Mouse (Mus musculus): ENCODE measurements around the gene Olfr427. TPM values are rescaled to one million over a fixed set of nuclear protein-coding genes. Genes with fewer than 3 reads are reported as not detected.
"Not testable (repeated sequence)": the region's sequence is repeated elsewhere in the genome, so short reads cannot be mapped to it uniquely, and the experiment has no call there.

The Olfr427 gene
- polyA plus RNA-seq (2016; fragmentation: Nextera tagmentation; extraction: Ambion mirVana), result not detected in 2 replicates

- 85% methylated on average over 1 of the region's 1 CpGs for WGBS
- Histone ChIP-seq H3K4me2 (replicated peaks) (no peak within 1 kb of the TSS), H3K9me3 (no peaks in the 10 kb centered on the region), H3K4me3 (no peak within 1 kb of the TSS), H3K27me3 (no peaks in the 10 kb centered on the region), H3K36me3 (no peaks in the 10 kb centered on the region), H3K4me1 (no peaks in the 10 kb centered on the region), H3K27ac (no peak within 1 kb of the TSS), H3K9ac (no peak within 1 kb of the TSS)
- no peak for ATAC-seq (ENCODE audit: insufficient number of reproducible peaks, insufficient read depth, low FRiP score, low TSS enrichment)
Observed at GRCm38 (mm10) chr1:174096591-174096990, at the start of gene Olfr427. Gene Olfr427 (plus strand): TSS chr1:174096891.

GRCm38 (mm10) chr1:174048227-174048626 is 48.5 kb upstream of the Olfr427 start:
- not testable (repeated sequence) for H3K9ac ChIP-seq; H3K36me3 ChIP-seq; H3K4me1 ChIP-seq; H3K4me2 ChIP-seq (replicated peaks); ATAC-seq (ENCODE audit: insufficient number of reproducible peaks, insufficient read depth, low FRiP score, low TSS enrichment); H3K27ac ChIP-seq; H3K9me3 ChIP-seq; H3K4me3 ChIP-seq; H3K27me3 ChIP-seq
- 85% methylated on average over 6 of the region's 6 CpGs for WGBS

- ATAC-seq (ENCODE audit: insufficient number of reproducible peaks, insufficient read depth, low FRiP score, low TSS enrichment), result no peak
- no peak within 1 kb of the TSS for H3K27ac ChIP-seq
- no peaks in the 10 kb centered on the region for H3K4me1 ChIP-seq
- no peaks in the 10 kb centered on the region for H3K27me3 ChIP-seq
- H3K9me3 ChIP-seq, result no peaks in the 10 kb centered on the region
- H3K4me3 ChIP-seq, result no peak within 1 kb of the TSS
- 73% methylated on average over 2 of the region's 2 CpGs for WGBS
- no peaks in the 10 kb centered on the region for H3K36me3 ChIP-seq
- H3K4me2 ChIP-seq (replicated peaks), result no peak within 1 kb of the TSS
- no peak within 1 kb of the TSS for H3K9ac ChIP-seq
Observed at GRCm38 (mm10) chr1:174048893-174049292, 47.8 kb upstream of the Olfr427 start, which contains the start of gene Olfr432. Gene Olfr432 (plus strand): TSS chr1:174049205.

- H3K4me3 ChIP-seq; ATAC-seq (ENCODE audit: insufficient number of reproducible peaks, insufficient read depth, low FRiP score, low TSS enrichment): not testable (repeated sequence)
- WGBS, result 64% methylated on average over 4 of the region's 4 CpGs
Observed at GRCm38 (mm10) chr1:174049357-174049756, 47.3 kb upstream of the Olfr427 start.

GRCm38 (mm10) chr1:174050532-174050931 is 46.2 kb upstream of the Olfr427 start:
- Histone ChIP-seq H3K4me2 (replicated peaks) (no peak overlapping the region), H3K4me1 (no peaks in the 10 kb centered on the region), H3K9ac (no peak overlapping the region), H3K27me3 (no peaks in the 10 kb centered on the region), H3K36me3 (no peaks in the 10 kb centered on the region), H3K4me3 (no peak overlapping the region), H3K27ac (no peak overlapping the region), H3K9me3 (no peaks in the 10 kb centered on the region)
- WGBS, result 91% methylated on average over 4 of the region's 4 CpGs
- ATAC-seq (ENCODE audit: insufficient number of reproducible peaks, insufficient read depth, low FRiP score, low TSS enrichment), result no peak

More at GRCm38 (mm10) chr1:174049357-174049756, 47.3 kb upstream of the Olfr427 start:
- H3K4me2 ChIP-seq (replicated peaks); H3K27ac ChIP-seq; H3K9ac ChIP-seq; H3K4me1 ChIP-seq; H3K27me3 ChIP-seq; H3K9me3 ChIP-seq; H3K36me3 ChIP-seq: not testable (repeated sequence)

- no peak overlapping the region for H3K9ac ChIP-seq
- no peaks in the 10 kb centered on the region for H3K27me3 ChIP-seq
- H3K4me3 ChIP-seq, result no peak overlapping the region
- no peak overlapping the region for H3K4me2 ChIP-seq (replicated peaks)
- no peaks in the 10 kb centered on the region for H3K36me3 ChIP-seq
- WGBS, result 78% methylated on average over 4 of the region's 4 CpGs
- H3K4me1 ChIP-seq, result no peaks in the 10 kb centered on the region
- ATAC-seq (ENCODE audit: insufficient number of reproducible peaks, insufficient read depth, low FRiP score, low TSS enrichment), result no peak
- H3K27ac ChIP-seq, result no peak overlapping the region
- no peaks in the 10 kb centered on the region for H3K9me3 ChIP-seq
Observed at GRCm38 (mm10) chr1:174051515-174051914, 45.2 kb upstream of the Olfr427 start.

DNA sequence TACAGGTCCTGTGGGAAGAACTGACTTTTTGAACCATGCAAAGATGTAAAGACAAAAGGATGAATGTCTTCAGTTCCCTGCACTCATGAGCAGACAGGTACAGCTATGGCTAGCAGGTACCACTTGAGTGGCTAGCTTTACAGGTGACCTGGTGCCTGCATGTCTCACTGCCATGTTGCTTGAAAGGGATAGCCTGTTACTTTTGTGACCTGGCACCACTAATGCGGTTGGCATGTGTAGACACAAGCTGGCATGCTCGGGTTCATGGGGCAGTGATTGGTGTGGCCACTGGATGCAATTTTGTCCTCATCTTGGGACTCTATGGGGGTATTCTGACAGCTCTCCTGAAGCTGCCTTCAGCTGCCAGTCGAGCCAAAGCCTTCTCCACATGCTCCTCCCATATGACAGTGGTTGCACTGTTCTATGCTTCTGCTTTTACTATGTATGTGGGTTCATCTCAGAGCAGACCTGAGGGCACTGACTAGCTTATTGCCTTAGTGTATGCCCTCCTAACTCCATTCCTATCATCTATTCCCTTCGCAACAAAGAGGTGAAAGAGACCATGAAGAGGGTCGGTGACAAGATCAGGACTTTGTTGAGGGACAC is 44.7 kb upstream of the Olfr427 start:
- H3K36me3 ChIP-seq, result no peaks in the 10 kb centered on the region
- WGBS, result 79% methylated on average over 5 of the region's 5 CpGs
- H3K4me3 ChIP-seq, result no peak overlapping the region
- H3K9ac ChIP-seq, result no peak overlapping the region
- no peak overlapping the region for H3K27ac ChIP-seq
- no peak overlapping the region for H3K4me2 ChIP-seq (replicated peaks)
- ATAC-seq (ENCODE audit: insufficient number of reproducible peaks, insufficient read depth, low FRiP score, low TSS enrichment), result no peak
- no peaks in the 10 kb centered on the region for H3K4me1 ChIP-seq
- H3K27me3 ChIP-seq, result no peaks in the 10 kb centered on the region
- no peaks in the 10 kb centered on the region for H3K9me3 ChIP-seq

DNA sequence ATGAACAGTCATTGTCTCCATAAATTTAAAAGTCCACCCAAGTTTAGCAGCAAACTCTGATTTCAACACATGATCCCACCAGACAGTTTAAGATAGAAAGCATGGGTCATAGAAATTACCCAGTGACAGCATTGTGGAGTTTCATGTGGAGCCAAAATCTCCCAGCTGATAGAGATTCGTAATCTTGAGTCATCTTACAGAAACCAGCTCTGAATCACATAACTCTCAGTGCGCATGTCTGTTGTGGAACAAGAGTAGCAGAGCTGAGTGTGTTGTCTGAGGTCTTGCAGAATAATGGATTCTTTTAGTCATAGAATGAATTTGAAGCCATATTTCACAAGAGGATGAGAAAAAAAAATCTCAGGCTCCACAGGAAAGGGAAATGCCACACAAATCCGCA is 43.7 kb upstream of the Olfr427 start:
- H3K4me1 ChIP-seq, result no peaks in the 10 kb centered on the region
- no peaks in the 10 kb centered on the region for H3K27me3 ChIP-seq
- no peak overlapping the region for H3K4me3 ChIP-seq
- 81% methylated on average over 3 of the region's 3 CpGs for WGBS
- H3K9me3 ChIP-seq, result no peaks in the 10 kb centered on the region
- ATAC-seq (ENCODE audit: insufficient number of reproducible peaks, insufficient read depth, low FRiP score, low TSS enrichment), result no peak
- H3K36me3 ChIP-seq, result no peaks in the 10 kb centered on the region
- no peak overlapping the region for H3K9ac ChIP-seq
- no peak overlapping the region for H3K4me2 ChIP-seq (replicated peaks)
- H3K27ac ChIP-seq, result no peak overlapping the region

- no peaks in the 10 kb centered on the region for H3K36me3 ChIP-seq
- 75% methylated on average over 2 of the region's 2 CpGs for WGBS
- no peaks in the 10 kb centered on the region for H3K9me3 ChIP-seq
- H3K27ac ChIP-seq, result no peak overlapping the region
- H3K4me1 ChIP-seq, result no peaks in the 10 kb centered on the region
- no peak overlapping the region for H3K4me3 ChIP-seq
- H3K9ac ChIP-seq, result no peak overlapping the region
- no peak for ATAC-seq (ENCODE audit: insufficient number of reproducible peaks, insufficient read depth, low FRiP score, low TSS enrichment)
- no peaks in the 10 kb centered on the region for H3K27me3 ChIP-seq
- no peak overlapping the region for H3K4me2 ChIP-seq (replicated peaks)
Observed at GRCm38 (mm10) chr1:174055248-174055647, 41.4 kb upstream of the Olfr427 start.

DNA sequence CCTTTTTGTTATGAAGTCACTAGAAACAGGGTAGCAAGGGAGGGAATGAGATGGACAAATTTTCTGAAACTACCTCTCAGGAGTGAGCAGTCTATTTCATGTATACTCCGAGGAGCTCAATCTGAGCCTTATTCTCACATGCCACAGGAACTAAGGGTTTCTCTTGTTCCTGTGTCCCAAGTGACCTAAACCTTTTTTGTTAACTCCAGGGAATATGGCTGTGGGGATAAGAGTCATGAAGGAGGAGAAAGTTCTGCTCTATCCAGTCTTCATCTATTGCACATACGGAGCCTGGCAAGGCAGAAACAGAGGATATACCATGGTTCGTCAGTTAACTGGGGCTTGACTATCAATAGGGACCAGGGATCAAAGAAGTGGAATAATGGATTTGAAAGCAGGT is 30.4 kb upstream of the Olfr427 start, which contains the start of gene Olfr430:
Olfr430 (plus strand) TSS at position 301 of the 400 bp plus-strand sequence.
- no peak for ATAC-seq (ENCODE audit: insufficient number of reproducible peaks, insufficient read depth, low FRiP score, low TSS enrichment)
- WGBS, result 82% methylated on average over 3 of the region's 3 CpGs

DNA sequence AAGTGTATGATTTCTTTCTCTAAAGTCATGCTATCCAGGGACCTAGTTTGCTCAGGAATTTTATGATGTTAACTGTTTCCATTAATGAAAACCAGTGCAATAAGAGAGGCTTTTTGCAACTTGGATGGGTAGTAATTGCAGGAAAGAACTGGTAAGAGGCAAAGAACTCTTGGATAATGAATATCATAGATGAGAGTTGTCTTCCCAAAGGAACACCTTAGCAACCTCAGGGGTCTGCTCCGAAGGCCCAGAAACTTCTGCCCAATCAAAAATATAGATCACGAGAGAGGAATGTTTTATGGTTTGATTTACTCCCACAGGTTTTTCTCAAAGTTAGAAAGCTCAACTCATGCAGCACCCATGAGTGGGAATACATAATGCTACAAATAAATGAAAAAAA is 12.7 kb upstream of the Olfr427 start, which contains the start of gene Olfr429:
Olfr429 (plus strand) TSS at position 301 of the 400 bp plus-strand sequence.
- H3K9ac ChIP-seq, result no peak within 1 kb of the TSS
- no peaks in the 10 kb centered on the region for H3K27me3 ChIP-seq

More for the DNA sequence above, 30.4 kb upstream of the Olfr427 start, which contains the start of gene Olfr430:
- Histone ChIP-seq H3K9ac (no peak within 1 kb of the TSS), H3K4me2 (replicated peaks) (no peak within 1 kb of the TSS), H3K27ac (no peak within 1 kb of the TSS), H3K36me3 (no peaks in the 10 kb centered on the region), H3K4me3 (no peak within 1 kb of the TSS), H3K27me3 (no peaks in the 10 kb centered on the region), H3K9me3 (no peaks in the 10 kb centered on the region), H3K4me1 (no peaks in the 10 kb centered on the region)

GRCm38 (mm10) chr1:174103735-174104134 is 7.0 kb downstream of the Olfr427 start:
- H3K27me3 ChIP-seq, result no peaks in the 10 kb centered on the region
- H3K4me1 ChIP-seq, result no peaks in the 10 kb centered on the region
- H3K4me3 ChIP-seq, result no peak overlapping the region
- no peak overlapping the region for H3K9ac ChIP-seq
- H3K4me2 ChIP-seq (replicated peaks), result no peak overlapping the region
- H3K9me3 ChIP-seq, result no peaks in the 10 kb centered on the region
- no peak for ATAC-seq (ENCODE audit: insufficient number of reproducible peaks, insufficient read depth, low FRiP score, low TSS enrichment)
- H3K27ac ChIP-seq, result no peak overlapping the region
- no peaks in the 10 kb centered on the region for H3K36me3 ChIP-seq
- 69% methylated on average over 2 of the region's 2 CpGs for WGBS

More for the DNA sequence above, 12.7 kb upstream of the Olfr427 start, which contains the start of gene Olfr429:
- 88% methylated on average over 2 of the region's 2 CpGs for WGBS
- Histone ChIP-seq H3K4me3 (no peak within 1 kb of the TSS), H3K36me3 (no peaks in the 10 kb centered on the region), H3K4me2 (replicated peaks) (no peak within 1 kb of the TSS), H3K27ac (no peak within 1 kb of the TSS), H3K4me1 (no peaks in the 10 kb centered on the region), H3K9me3 (no peaks in the 10 kb centered on the region)
- ATAC-seq (ENCODE audit: insufficient number of reproducible peaks, insufficient read depth, low FRiP score, low TSS enrichment), result no peak

Data from embryonic facial prominence, embryonic 12.5 days (tissue).